Mouse (Mus musculus): ENCODE results near the gene Ripor2. TPM values are rescaled to one million over a fixed set of nuclear protein-coding genes. Genes with fewer than 3 reads are reported as not detected.

Ripor2 gene
- polyA plus RNA-seq, 1 experiment from 2014 or later: 3.1 TPM

GRCm38 (mm10) chr13:24715601-24716000, 133.6 kb downstream of the Ripor2 start:
- H3K9ac ChIP-seq: no peak overlapping the region
- ATAC-seq (ENCODE audit: insufficient read depth): no peak
- 65% methylated on average over 5 of the region's 5 CpGs for WGBS (ENCODE audit: insufficient replicate concordance)
- no peaks in the 10 kb centered on the region for H3K9me3 ChIP-seq (replicated peaks)
- H3K4me2 ChIP-seq: no peak overlapping the region
- no peak overlapping the region for H3K4me3 ChIP-seq (replicated peaks)
- no peaks in the 10 kb centered on the region for H3K27me3 ChIP-seq
- H3K27ac ChIP-seq (replicated peaks): no peak overlapping the region
- H3K4me1 ChIP-seq (replicated peaks): peaks cover 4% of the 10 kb centered on the region; the same call in 1 of the 2 replicates
- H3K36me3 ChIP-seq (replicated peaks): peaks cover 5% of the 10 kb centered on the region; the same call in 1 of the 2 replicates

- Histone ChIP-seq H3K4me1 (replicated peaks) (peaks cover 4% of the 10 kb centered on the region; the same call in 1 of the 2 replicates), H3K4me2 (no peak overlapping the region), H3K27me3 (no peaks in the 10 kb centered on the region), H3K9me3 (replicated peaks) (no peaks in the 10 kb centered on the region), H3K4me3 (replicated peaks) (no peak overlapping the region), H3K9ac (no peak overlapping the region), H3K36me3 (replicated peaks) (peaks cover 5% of the 10 kb centered on the region; the same call in 1 of the 2 replicates), H3K27ac (replicated peaks) (no peak overlapping the region)
- no peak for ATAC-seq (ENCODE audit: insufficient read depth)
- 64% methylated on average over 9 of the region's 9 CpGs for WGBS (ENCODE audit: insufficient replicate concordance)
These were observed 134.5 kb downstream of the Ripor2 start for GRCm38 (mm10) chr13:24716441-24716840.

GRCm38 (mm10) chr13:24717677-24718076, 135.7 kb downstream of the Ripor2 start:
- Histone ChIP-seq H3K4me3 (replicated peaks) (no peak overlapping the region), H3K4me1 (replicated peaks) (peaks cover 4% of the 10 kb centered on the region; the same call in 1 of the 2 replicates), H3K9ac (no peak overlapping the region), H3K4me2 (no peak overlapping the region), H3K27me3 (no peaks in the 10 kb centered on the region), H3K27ac (replicated peaks) (no peak overlapping the region), H3K9me3 (replicated peaks) (no peaks in the 10 kb centered on the region), H3K36me3 (replicated peaks) (peaks cover 5% of the 10 kb centered on the region; the same call in 1 of the 2 replicates)
- WGBS (ENCODE audit: insufficient replicate concordance): 66% methylated on average over 7 of the region's 7 CpGs
- no peak for ATAC-seq (ENCODE audit: insufficient read depth)

GRCm38 (mm10) chr13:24721502-24721901, 139.5 kb downstream of the Ripor2 start:
- peaks cover 5% of the 10 kb centered on the region; the same call in 1 of the 2 replicates for H3K36me3 ChIP-seq (replicated peaks)
- H3K4me3 ChIP-seq (replicated peaks): no peak overlapping the region
- H3K9me3 ChIP-seq (replicated peaks): no peaks in the 10 kb centered on the region
- no peak overlapping the region for H3K9ac ChIP-seq
- H3K4me1 ChIP-seq (replicated peaks): no peaks in the 10 kb centered on the region
- 70% methylated on average over 10 of the region's 10 CpGs for WGBS (ENCODE audit: insufficient replicate concordance)
- ATAC-seq (ENCODE audit: insufficient read depth): no peak
- no peak overlapping the region for H3K4me2 ChIP-seq
- H3K27me3 ChIP-seq: no peaks in the 10 kb centered on the region
- H3K27ac ChIP-seq (replicated peaks): no peak overlapping the region

- H3K27ac ChIP-seq (replicated peaks): no peak overlapping the region
- no peak overlapping the region for H3K9ac ChIP-seq
- H3K4me1 ChIP-seq (replicated peaks): no peaks in the 10 kb centered on the region
- H3K4me3 ChIP-seq (replicated peaks): no peak overlapping the region
- H3K27me3 ChIP-seq: no peaks in the 10 kb centered on the region
- no peak for ATAC-seq (ENCODE audit: insufficient read depth)
- no peaks in the 10 kb centered on the region for H3K36me3 ChIP-seq (replicated peaks)
- H3K4me2 ChIP-seq: no peak overlapping the region
- no peaks in the 10 kb centered on the region for H3K9me3 ChIP-seq (replicated peaks)
- WGBS (ENCODE audit: insufficient replicate concordance): 68% methylated on average over 8 of the region's 8 CpGs
These were observed 141.9 kb downstream of the Ripor2 start for GRCm38 (mm10) chr13:24723699-24724394.

GRCm38 (mm10) chr13:24724395-24724759, 142.4 kb downstream of the Ripor2 start:
- Histone ChIP-seq H3K9me3 (replicated peaks) (no peaks in the 10 kb centered on the region), H3K4me3 (replicated peaks) (no peak overlapping the region), H3K36me3 (replicated peaks) (no peaks in the 10 kb centered on the region), H3K9ac (no peak overlapping the region), H3K27me3 (no peaks in the 10 kb centered on the region), H3K27ac (replicated peaks) (no peak overlapping the region), H3K4me2 (no peak overlapping the region), H3K4me1 (replicated peaks) (no peaks in the 10 kb centered on the region)
- no peak for ATAC-seq (ENCODE audit: insufficient read depth)
- WGBS (ENCODE audit: insufficient replicate concordance): 74% methylated on average over 4 of the region's 4 CpGs

GRCm38 (mm10) chr13:24729128-24729527, 147.1 kb downstream of the Ripor2 start:
- no peak overlapping the region for H3K4me2 ChIP-seq
- no peaks in the 10 kb centered on the region for H3K4me1 ChIP-seq (replicated peaks)
- H3K27ac ChIP-seq (replicated peaks): no peak overlapping the region
- no peaks in the 10 kb centered on the region for H3K9me3 ChIP-seq (replicated peaks)
- no peak overlapping the region for H3K9ac ChIP-seq
- H3K36me3 ChIP-seq (replicated peaks): no peaks in the 10 kb centered on the region
- H3K4me3 ChIP-seq (replicated peaks): no peak overlapping the region
- H3K27me3 ChIP-seq: no peaks in the 10 kb centered on the region
- WGBS (ENCODE audit: insufficient replicate concordance): 66% methylated on average over 5 of the region's 5 CpGs
- ATAC-seq (ENCODE audit: insufficient read depth): no peak

- Histone ChIP-seq H3K4me3 (replicated peaks) (no peak overlapping the region), H3K27ac (replicated peaks) (no peak overlapping the region), H3K9me3 (replicated peaks) (no peaks in the 10 kb centered on the region), H3K27me3 (no peaks in the 10 kb centered on the region), H3K36me3 (replicated peaks) (0 out of 2 replicates have a peak, but pooled peaks cover 8% of the 10 kb centered on the region), H3K4me1 (replicated peaks) (no peaks in the 10 kb centered on the region), H3K4me2 (no peak overlapping the region), H3K9ac (no peak overlapping the region)
- no peak for ATAC-seq (ENCODE audit: insufficient read depth)
- 65% methylated on average over 5 of the region's 5 CpGs for WGBS (ENCODE audit: insufficient replicate concordance)
These were observed 152.5 kb downstream of the Ripor2 start for GRCm38 (mm10) chr13:24734502-24734901.

GRCm38 (mm10) chr13:24735608-24736131, 153.7 kb downstream of the Ripor2 start:
- H3K9ac ChIP-seq: no peak overlapping the region
- H3K27ac ChIP-seq (replicated peaks): no peak overlapping the region
- H3K4me1 ChIP-seq (replicated peaks): no peaks in the 10 kb centered on the region
- no peak overlapping the region for H3K4me2 ChIP-seq
- H3K4me3 ChIP-seq (replicated peaks): no peak overlapping the region
- no peaks in the 10 kb centered on the region for H3K9me3 ChIP-seq (replicated peaks)
- 68% methylated on average over 6 of the region's 6 CpGs for WGBS (ENCODE audit: insufficient replicate concordance)
- no peak for ATAC-seq (ENCODE audit: insufficient read depth)
- H3K27me3 ChIP-seq: no peaks in the 10 kb centered on the region
- H3K36me3 ChIP-seq (replicated peaks): 0 out of 2 replicates have a peak, but pooled peaks cover 8% of the 10 kb centered on the region

- 78% methylated on average over 10 of the region's 10 CpGs for WGBS (ENCODE audit: insufficient replicate concordance)
- peaks cover 30% of the 10 kb centered on the region for H3K36me3 ChIP-seq (replicated peaks)
- no peak within 1 kb of the TSS for H3K4me3 ChIP-seq (replicated peaks)
- H3K27me3 ChIP-seq: no peaks in the 10 kb centered on the region
- H3K9me3 ChIP-seq (replicated peaks): no peaks in the 10 kb centered on the region
- H3K4me1 ChIP-seq (replicated peaks): no peaks in the 10 kb centered on the region
- no peak within 1 kb of the TSS for H3K27ac ChIP-seq (replicated peaks)
- ATAC-seq (ENCODE audit: insufficient read depth): no peak
- no peak within 1 kb of the TSS for H3K4me2 ChIP-seq
- no peak within 1 kb of the TSS for H3K9ac ChIP-seq
These were observed 159.0 kb downstream of the Ripor2 start, which contains the start of gene Armh2 for GRCm38 (mm10) chr13:24741028-24741427. Gene Armh2, plus strand, starts transcription at chr13:24741232.

GRCm38 (mm10) chr13:24747823-24748222, 165.8 kb downstream of the Ripor2 start:
- WGBS (ENCODE audit: insufficient replicate concordance): 75% methylated on average over 3 of the region's 3 CpGs

More at GRCm38 (mm10) chr13:24747823-24748222, 165.8 kb downstream of the Ripor2 start:
- peaks cover 81% of the 10 kb centered on the region for H3K36me3 ChIP-seq (replicated peaks)
- H3K4me1 ChIP-seq (replicated peaks): peaks cover 6% of the 10 kb centered on the region; the same call in 1 of the 2 replicates
- H3K27me3 ChIP-seq: no peaks in the 10 kb centered on the region
- no peaks in the 10 kb centered on the region for H3K9me3 ChIP-seq (replicated peaks)
- no peak overlapping the region for H3K27ac ChIP-seq (replicated peaks)
- no peak overlapping the region for H3K9ac ChIP-seq
- no peak for ATAC-seq (ENCODE audit: insufficient read depth)
- H3K4me3 ChIP-seq (replicated peaks): no peak overlapping the region
- H3K4me2 ChIP-seq: no peak overlapping the region
